Mouse (Mus musculus) bone marrow, adult 2 months (tissue): ENCODE results near the gene Mgat4a.

Experiments
- CTCF ChIP-seq: fragments of 200-500 bp; IDR thresholded peaks from 2 replicates; pipeline ENCODE4 v1.5.1; 2011; ENCODE audit warnings: low read length, control low read depth; ENCODE audit not compliant: control insufficient read depth, insufficient read depth
- POLR2A ChIP-seq: fragments of 200-500 bp; IDR thresholded peaks from 2 replicates; pipeline ENCODE4 v1.6.1; 2011; ENCODE audit warnings: low read depth, mild to moderate bottlenecking, control low read depth, low read length, borderline replicate concordance; ENCODE audit not compliant: control insufficient read depth

GRCm38 (mm10) chr1:37539968-37540809, 627 bp downstream of the Mgat4a start:
- no peak for TF ChIP-seq CTCF
- no peak for TF ChIP-seq POLR2A
